Mouse (Mus musculus) lung, postnatal 0 days (tissue): ENCODE results near the gene Itgb5.

ENCODE experiments used
- CTCF ChIP-seq: IDR thresholded peaks from 2 replicates; pipeline ENCODE4 v1.5.1; 2016; ENCODE audit warnings: antibody characterized with exemption, mild to moderate bottlenecking
- EP300 ChIP-seq: IDR thresholded peaks from 2 replicates; pipeline ENCODE4 v1.6.1; 2016; ENCODE audit warnings: antibody characterized with exemption, mild to moderate bottlenecking, control low read depth

GRCm38 (mm10) chr16:33786657-33787390, 42.6 kb upstream of the Itgb5 start:
- TF ChIP-seq CTCF (no peak), EP300 (no peak)
